Mouse (Mus musculus): ENCODE data around the gene Pum3. TPM values are rescaled to one million over a fixed set of nuclear protein-coding genes. Genes with fewer than 3 reads are reported as not detected.

Gene Pum3
- polyA plus RNA-seq, 1 experiment from 2014 or later, result 85.7 TPM

DNA sequence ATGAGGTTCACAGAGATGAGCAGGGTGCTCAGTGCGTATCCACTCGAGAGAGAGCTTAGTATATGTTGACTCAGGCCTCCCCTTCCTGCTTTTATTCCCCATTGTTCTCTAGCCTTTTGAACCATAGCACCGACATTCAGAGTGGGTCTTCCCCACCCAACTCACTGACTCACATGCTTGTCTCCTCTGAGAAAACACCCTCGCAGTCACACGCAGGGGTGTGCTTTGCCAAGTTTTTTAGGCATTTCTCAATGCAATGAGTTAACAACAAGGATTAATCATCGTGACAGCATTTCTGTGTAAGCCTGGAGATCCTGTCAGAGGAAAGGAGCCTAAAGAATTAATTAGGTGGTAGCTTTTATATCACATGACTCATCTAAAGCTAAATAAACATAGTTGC lies 77.9 kb downstream of the Pum3 start:
- Histone ChIP-seq H3K27me3 (no peaks in the 10 kb centered on the region), H3K4me1 (no peaks in the 10 kb centered on the region), H3K9me3 (no peaks in the 10 kb centered on the region), H3K36me3 (replicated peaks) (no peaks in the 10 kb centered on the region), H3K4me2 (no peak overlapping the region), H3K27ac (no peak overlapping the region), H3K4me3 (replicated peaks) (no peak overlapping the region), H3K9ac (no peak overlapping the region)
- 77% methylated on average over 6 of the region's 6 CpGs for WGBS
- ATAC-seq (ENCODE audit: low FRiP score), result no peak

DNA sequence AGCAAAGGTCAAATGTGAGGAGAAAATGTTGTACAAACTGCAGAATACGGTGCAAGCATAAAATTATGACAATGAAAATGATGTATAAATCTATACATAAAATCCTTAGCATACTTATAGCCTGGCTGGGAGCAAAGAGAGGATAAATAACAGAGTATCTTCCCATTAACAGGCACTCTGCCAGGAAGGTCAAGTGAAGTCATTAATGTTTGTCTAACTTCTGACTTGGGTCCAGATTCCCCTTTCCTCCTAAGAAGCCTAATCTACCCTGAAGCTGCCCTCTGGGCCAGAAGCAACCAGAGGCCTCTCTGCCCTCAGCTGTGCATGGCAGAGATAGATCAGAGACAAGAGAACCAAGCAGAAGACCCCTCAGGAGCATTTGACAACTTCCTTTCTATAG lies 83.1 kb downstream of the Pum3 start:
- no peaks in the 10 kb centered on the region for H3K9me3 ChIP-seq
- no peak for ATAC-seq (ENCODE audit: low FRiP score)

More for the DNA sequence above, 83.1 kb downstream of the Pum3 start:
- no peaks in the 10 kb centered on the region for H3K27me3 ChIP-seq
- no peaks in the 10 kb centered on the region for H3K36me3 ChIP-seq (replicated peaks)
- no peak overlapping the region for H3K4me2 ChIP-seq
- H3K9ac ChIP-seq, result no peak overlapping the region
- no peak overlapping the region for H3K4me3 ChIP-seq (replicated peaks)
- no peaks in the 10 kb centered on the region for H3K4me1 ChIP-seq
- WGBS, result 86% methylated on average over 1 of the region's 1 CpGs
- H3K27ac ChIP-seq, result no peak overlapping the region

Other genes starting within 250 kb of the Pum3 start
- gene Vldlr, start 213.3 kb downstream of the Pum3 start, polyA plus RNA-seq (2016; fragmentation: Nextera tagmentation; extraction: Ambion mirVana), result 11.1 and 13.2 TPM in 2 replicates
- 0.08 TPM in 1 of 2 replicates, not detected in the other for gene Kcnv2, start 107.2 kb downstream of the Pum3 start, polyA plus RNA-seq (2016; fragmentation: Nextera tagmentation; extraction: Ambion mirVana)